Mouse (Mus musculus) duodenum, adult 2 months (tissue): Measurements from ENCODE around the gene Shbg. TPM values are rescaled to one million over a fixed set of nuclear protein-coding genes. Genes with fewer than 3 reads are reported as not detected.

ENCODE experiments used
- polyA plus RNA-seq: library from polyadenylated mRNA; depleted of rRNA; stranded (reverse); fragments of >200 nt; gene quantifications from 2 replicates; pipeline ENCODE4 v1.2.3, GENCODE M21; 2012; ENCODE audit warnings: low replicate concordance; rRNA removed

The Shbg gene
- polyA plus RNA-seq = not detected in 2 replicates

GRCm38 (mm10) chr11:69617805-69618204, at the start of gene Shbg:
Shbg (minus strand) TSS chr11:69617905.

GRCm38 (mm10) chr11:69665961-69666664, 48.4 kb upstream of the Shbg start, which contains the start of gene Cd68:
Cd68 (minus strand) TSS chr11:69666153.

GRCm38 (mm10) chr11:69662213-69662966, 44.7 kb upstream of the Shbg start, which contains the start of gene Mpdu1:
Mpdu1 (minus strand) TSS chr11:69662642.

GRCm38 (mm10) chr11:69655264-69656064, 37.8 kb upstream of the Shbg start, which contains the start of gene Sox15:
Sox15 (plus strand) TSS chr11:69655314.

GRCm38 (mm10) chr11:69632284-69633089, 14.8 kb upstream of the Shbg start, which contains the start of gene Fxr2:
Fxr2 (plus strand) TSS chr11:69632990.

GRCm38 (mm10) chr11:69621571-69622268, 4.0 kb upstream of the Shbg start, which contains the start of gene Sat2:
Sat2 (plus strand) TSS chr11:69622024.

GRCm38 (mm10) chr11:69605726-69606490, 11.8 kb downstream of the Shbg start, which contains the start of gene Atp1b2:
Atp1b2 (minus strand) TSS chr11:69605942.

GRCm38 (mm10) chr11:69580091-69580514, 37.6 kb downstream of the Shbg start, which contains the start of the genes Wrap53 and Trp53:
Wrap53 (minus strand) TSS chr11:69580255.
Trp53 (plus strand) TSS chr11:69580359.

Other genes with a start within 250 kb of the Shbg start
- gene Chd3, start 248.5 kb downstream of the Shbg start, polyA plus RNA-seq = 136 and 171 TPM in 2 replicates
- 130 and 134 TPM in 2 replicates for gene Naa38, start 222.4 kb downstream of the Shbg start, polyA plus RNA-seq
- 2.0 and 2.9 TPM in 2 replicates for gene Cyb5d1, start 222.3 kb downstream of the Shbg start, polyA plus RNA-seq
- gene Tmem88, start 219.7 kb downstream of the Shbg start, polyA plus RNA-seq = 15.1 and 29.8 TPM in 2 replicates
- gene Kdm6b, start 204.2 kb downstream of the Shbg start, polyA plus RNA-seq = 17.7 and 37.7 TPM in 2 replicates
- gene Dnah2, start 68.8 kb downstream of the Shbg start, polyA plus RNA-seq = 0.49 and 0.59 TPM in 2 replicates
- 1.4 and 1.6 TPM in 2 replicates for gene Efnb3, start 57.7 kb downstream of the Shbg start, polyA plus RNA-seq
- gene Wrap53, start 37.6 kb downstream of the Shbg start, polyA plus RNA-seq = 20.1 and 31.7 TPM in 2 replicates
- 44.5 and 49.2 TPM in 2 replicates for gene Trp53, start 37.5 kb downstream of the Shbg start, polyA plus RNA-seq
- gene Atp1b2, start 12.0 kb downstream of the Shbg start, polyA plus RNA-seq = 3.0 and 5.0 TPM in 2 replicates
- gene Sat2, start 4.1 kb upstream of the Shbg start, polyA plus RNA-seq = 1.4 TPM in 2 replicates
- 37.9 and 40.8 TPM in 2 replicates for gene Fxr2, start 15.1 kb upstream of the Shbg start, polyA plus RNA-seq
- gene Sox15, start 37.4 kb upstream of the Shbg start, polyA plus RNA-seq = 0.26 TPM in 1 of 2 replicates, not detected in the other
- gene Mpdu1, start 44.7 kb upstream of the Shbg start, polyA plus RNA-seq = 184 and 214 TPM in 2 replicates
- 20.5 and 25.2 TPM in 2 replicates for gene Cd68, start 48.2 kb upstream of the Shbg start, polyA plus RNA-seq
- 71.8 and 97.2 TPM in 2 replicates for gene Eif4a1, start 54.5 kb upstream of the Shbg start, polyA plus RNA-seq
- 15.6 and 17.3 TPM in 2 replicates for gene Senp3, start 64.2 kb upstream of the Shbg start, polyA plus RNA-seq
- gene Tnfsf13, start 67.9 kb upstream of the Shbg start, polyA plus RNA-seq = 11.1 and 13.6 TPM in 2 replicates
- 17.8 and 19.2 TPM in 2 replicates for gene Tnfsf12, start 77.9 kb upstream of the Shbg start, polyA plus RNA-seq
- gene Tnfsfm13, start 78.2 kb upstream of the Shbg start, polyA plus RNA-seq = 3.7 and 4.7 TPM in 2 replicates
- 22.0 and 29.9 TPM in 2 replicates for gene Polr2a, start 140.7 kb upstream of the Shbg start, polyA plus RNA-seq
- 0.13 TPM in 1 of 2 replicates, not detected in the other for gene Slc35g3, start 144.1 kb upstream of the Shbg start, polyA plus RNA-seq
- gene Zbtb4, start 148.0 kb upstream of the Shbg start, polyA plus RNA-seq = 7.0 and 19.2 TPM in 2 replicates
- 3.8 and 6.8 TPM in 2 replicates for gene Chrnb1, start 178.0 kb upstream of the Shbg start, polyA plus RNA-seq
- 2.7 and 6.1 TPM in 2 replicates for gene Fgf11, start 184.0 kb upstream of the Shbg start, polyA plus RNA-seq
- 44.7 and 80.5 TPM in 2 replicates for gene Tmem102, start 187.7 kb upstream of the Shbg start, polyA plus RNA-seq
- not detected in 2 replicates for gene Gm39566, start 197.4 kb upstream of the Shbg start, polyA plus RNA-seq
- not detected in 2 replicates for gene Spem2, start 200.6 kb upstream of the Shbg start, polyA plus RNA-seq
- 0.09 and 0.13 TPM in 2 replicates for gene Spem1, start 204.3 kb upstream of the Shbg start, polyA plus RNA-seq
- gene Nlgn2, start 219.9 kb upstream of the Shbg start, polyA plus RNA-seq = 6.9 and 15.5 TPM in 2 replicates
- gene Tmem256, start 220.6 kb upstream of the Shbg start, polyA plus RNA-seq = 102 and 130 TPM in 2 replicates
- gene Plscr3, start 228.5 kb upstream of the Shbg start, polyA plus RNA-seq = 39.3 and 58.9 TPM in 2 replicates
- gene Tnk1, start 240.8 kb upstream of the Shbg start, polyA plus RNA-seq = 34.8 and 47.5 TPM in 2 replicates